Mouse (Mus musculus) testis, adult 2 months (tissue): ENCODE measurements around the gene Piwil4.

Source experiments
- CTCF ChIP-seq: fragments of 200-500 bp; IDR thresholded peaks from 2 replicates; pipeline ENCODE4 v1.5.1; 2012; ENCODE audit warnings: low read depth, mild to moderate bottlenecking, inconsistent platforms, low read length, moderate library complexity; ENCODE audit not compliant: control insufficient read depth, insufficient read depth, insufficient replicate concordance
- POLR2A ChIP-seq: fragments of 200-500 bp; IDR thresholded peaks from 2 replicates; pipeline ENCODE4 v1.6.1; 2012; ENCODE audit warnings: low read depth, mild to moderate bottlenecking, inconsistent platforms, low read length, moderate library complexity; ENCODE audit not compliant: control insufficient read depth

DNA sequence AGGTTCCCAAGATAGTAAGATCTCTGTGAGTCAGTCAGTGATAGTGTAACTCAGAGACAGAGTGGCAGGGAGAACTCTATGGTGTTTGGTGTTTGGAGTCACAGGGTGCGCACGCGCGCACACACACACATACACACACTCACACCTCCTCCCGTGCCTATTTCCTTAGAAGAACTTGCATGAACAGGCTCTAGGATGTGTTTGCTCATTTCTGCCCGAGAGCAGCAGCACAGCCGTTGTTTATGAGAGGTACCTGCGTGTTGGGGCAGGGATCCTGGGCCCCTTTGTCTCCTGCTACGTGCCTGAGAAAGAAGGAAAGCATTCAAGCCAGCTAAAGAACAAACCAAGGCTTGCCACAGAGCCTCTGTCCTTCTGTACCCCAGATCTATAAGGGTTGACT lies 78.4 kb downstream of the Piwil4 start:
- no peak for TF ChIP-seq CTCF
- TF ChIP-seq POLR2A = no peak
